Mouse (Mus musculus): ENCODE results near the gene Rln1. TPM values are rescaled to one million over a fixed set of nuclear protein-coding genes. Genes with fewer than 3 reads are reported as not detected.

Gene Rln1
- polyA plus RNA-seq, 1 experiment from 2014 or later, result 0.38 TPM

DNA sequence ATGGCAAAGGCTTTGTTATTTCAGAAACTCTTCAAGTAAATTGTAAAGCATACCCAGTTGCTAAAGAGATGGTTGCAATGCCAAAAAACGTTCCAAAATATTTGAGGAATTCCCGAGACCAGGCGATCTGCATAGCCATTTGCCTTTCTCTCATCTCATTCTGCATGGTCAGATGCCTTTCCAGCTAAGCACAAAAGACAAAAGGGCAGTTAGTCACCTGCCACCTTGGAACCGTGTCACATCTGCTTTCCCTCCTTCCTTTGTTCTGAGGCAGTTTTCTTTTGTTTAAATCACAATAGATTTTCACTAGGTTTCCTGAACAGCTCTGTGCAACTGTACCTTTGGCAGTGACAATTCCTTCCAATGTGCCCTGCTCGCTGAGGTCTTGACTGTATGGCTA lies 16.5 kb upstream of the Rln1 start:
- DNase-seq (ENCODE audit: low spot score), result no peak

DNA sequence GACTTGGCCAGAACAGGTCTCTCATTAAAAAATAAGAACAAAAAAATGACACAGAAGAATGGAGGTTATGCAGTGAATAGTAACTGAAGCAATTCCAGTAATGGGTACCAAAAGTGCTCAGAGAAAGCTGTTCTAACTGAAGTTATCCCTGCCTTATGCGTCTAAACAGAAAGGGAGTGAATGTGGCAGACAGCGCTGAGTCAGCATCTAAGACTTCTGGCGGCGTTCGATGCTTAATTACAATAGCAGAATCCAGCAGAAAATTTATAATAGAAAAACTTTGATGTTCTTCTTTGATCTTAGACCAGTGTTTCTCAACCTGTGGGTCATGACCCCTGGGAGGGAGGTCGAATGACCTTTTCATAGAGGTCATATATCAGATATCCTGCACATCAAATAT lies 11.2 kb upstream of the Rln1 start:
- Histone ChIP-seq H3K27ac (no peak overlapping the region), H3K4me3 (no peak overlapping the region), H3K36me3 (peaks cover 3% of the 10 kb centered on the region; the same call in 1 of the 2 replicates), H3K4me1 (no peaks in the 10 kb centered on the region), H3K9me3 (no peaks in the 10 kb centered on the region), H3K27me3 (ENCODE audit: insufficient read depth, poor library complexity, severe bottlenecking) (no peaks in the 10 kb centered on the region)
- DNase-seq (ENCODE audit: low spot score), result no peak
- WGBS, result 82% methylated on average over 6 of the region's 6 CpGs

More for the DNA sequence above, 16.5 kb upstream of the Rln1 start:
- no peak overlapping the region for H3K27ac ChIP-seq
- WGBS, result 69% methylated on average over 5 of the region's 5 CpGs
- no peak overlapping the region for H3K4me3 ChIP-seq
- no peaks in the 10 kb centered on the region for H3K9me3 ChIP-seq
- H3K4me1 ChIP-seq, result 0 out of 2 replicates have a peak, but pooled peaks cover 4% of the 10 kb centered on the region
- H3K36me3 ChIP-seq, result peaks cover 3% of the 10 kb centered on the region; the same call in 1 of the 2 replicates
- H3K27me3 ChIP-seq (ENCODE audit: insufficient read depth, poor library complexity, severe bottlenecking), result no peaks in the 10 kb centered on the region

DNA sequence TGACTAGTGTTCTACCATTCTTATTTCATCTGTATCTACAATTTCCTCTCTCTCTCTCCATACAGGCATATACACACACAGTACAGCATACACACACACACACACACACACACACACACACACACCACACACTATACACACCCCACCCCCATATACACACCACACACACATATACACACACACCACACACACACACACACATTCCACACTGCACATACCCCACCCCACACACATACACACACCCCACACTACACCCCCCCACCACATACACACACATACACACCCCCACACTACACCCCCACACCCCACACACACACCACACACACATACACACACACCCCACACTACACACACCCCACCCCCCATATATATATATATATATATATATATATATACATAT lies 10.4 kb upstream of the Rln1 start:
- Histone ChIP-seq H3K27ac (no peak overlapping the region), H3K4me3 (no peak overlapping the region), H3K27me3 (ENCODE audit: insufficient read depth, poor library complexity, severe bottlenecking) (no peaks in the 10 kb centered on the region), H3K9me3 (no peaks in the 10 kb centered on the region), H3K4me1 (no peaks in the 10 kb centered on the region), H3K36me3 (peaks cover 1% of the 10 kb centered on the region; the same call in 1 of the 2 replicates)
- DNase-seq (ENCODE audit: low spot score), result no peak

DNA sequence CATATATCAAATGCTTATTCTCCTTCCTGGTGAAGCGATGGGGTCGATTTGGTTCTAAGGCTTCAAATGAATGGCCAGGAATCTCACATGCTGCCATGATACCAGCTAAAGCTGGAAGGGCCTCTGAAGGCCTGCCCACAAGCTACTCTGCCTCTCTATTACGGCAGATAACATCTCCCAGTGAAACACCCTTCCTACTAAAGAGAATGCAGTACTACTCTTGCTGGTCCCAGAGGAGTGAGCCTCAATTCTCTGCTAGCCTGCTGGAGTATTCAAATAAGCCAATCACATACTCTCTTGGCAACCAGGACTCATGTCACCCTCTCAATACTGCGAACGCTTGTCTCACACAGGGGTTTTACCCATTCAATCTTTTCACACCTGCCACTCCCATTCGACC lies 7.8 kb upstream of the Rln1 start:
- no peaks in the 10 kb centered on the region for H3K4me1 ChIP-seq
- no peak for DNase-seq (ENCODE audit: low spot score)
- H3K4me3 ChIP-seq, result no peak overlapping the region
- H3K27me3 ChIP-seq (ENCODE audit: insufficient read depth, poor library complexity, severe bottlenecking), result no peaks in the 10 kb centered on the region
- 71% methylated on average over 6 of the region's 6 CpGs for WGBS
- no peaks in the 10 kb centered on the region for H3K9me3 ChIP-seq
- H3K27ac ChIP-seq, result no peak overlapping the region
- no peaks in the 10 kb centered on the region for H3K36me3 ChIP-seq

DNA sequence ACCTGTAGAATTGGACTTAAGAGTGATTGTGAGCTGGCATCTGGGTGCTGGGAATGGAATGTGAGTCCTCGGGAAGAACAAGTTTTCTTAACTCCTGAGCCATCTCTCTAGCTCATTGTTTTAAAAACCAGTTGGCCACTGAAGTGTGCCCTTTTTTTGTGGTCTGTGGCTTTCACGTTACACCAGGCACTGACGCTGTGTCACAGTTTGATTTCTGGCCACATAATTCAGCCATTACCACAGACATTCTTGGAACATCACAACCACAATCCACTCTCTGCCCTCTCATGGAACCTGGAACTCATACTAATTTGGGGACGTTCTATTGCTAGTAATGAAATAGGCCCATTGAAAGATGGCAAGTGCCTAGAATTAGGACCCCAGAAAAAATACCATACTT lies 6.6 kb upstream of the Rln1 start:
- Histone ChIP-seq H3K36me3 (no peaks in the 10 kb centered on the region), H3K4me1 (no peaks in the 10 kb centered on the region), H3K27ac (no peak overlapping the region), H3K9me3 (no peaks in the 10 kb centered on the region), H3K27me3 (ENCODE audit: insufficient read depth, poor library complexity, severe bottlenecking) (no peaks in the 10 kb centered on the region), H3K4me3 (no peak overlapping the region)
- DNase-seq (ENCODE audit: low spot score), result no peak
- 81% methylated on average over 4 of the region's 4 CpGs for WGBS

DNA sequence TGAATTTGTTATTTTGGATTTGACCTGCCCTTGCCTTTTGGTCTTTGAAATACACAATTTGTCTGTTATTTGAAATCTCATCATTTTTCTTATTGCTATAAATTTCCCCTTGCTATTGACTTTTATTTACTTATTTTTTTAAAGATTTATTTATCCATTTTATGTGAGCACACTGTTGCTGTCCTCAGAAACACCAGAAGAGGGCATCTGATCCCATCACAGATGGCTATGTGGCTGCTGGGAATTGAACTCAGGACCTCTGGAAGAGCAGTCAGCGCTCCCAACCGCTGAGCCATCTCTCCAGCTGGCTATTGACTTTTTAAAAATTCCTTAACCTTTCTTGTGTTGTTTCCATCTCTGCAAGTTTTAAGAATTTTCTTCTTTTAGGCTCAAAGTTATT lies 2.2 kb upstream of the Rln1 start:
- Histone ChIP-seq H3K36me3 (no peaks in the 10 kb centered on the region), H3K27ac (no peak overlapping the region), H3K4me3 (no peak overlapping the region), H3K9me3 (no peaks in the 10 kb centered on the region), H3K4me1 (peaks cover 8% of the 10 kb centered on the region), H3K27me3 (ENCODE audit: insufficient read depth, poor library complexity, severe bottlenecking) (peaks cover 3% of the 10 kb centered on the region; the same call in 1 of the 2 replicates)
- 74% methylated on average over 2 of the region's 2 CpGs for WGBS
- DNase-seq (ENCODE audit: low spot score), result no peak

DNA sequence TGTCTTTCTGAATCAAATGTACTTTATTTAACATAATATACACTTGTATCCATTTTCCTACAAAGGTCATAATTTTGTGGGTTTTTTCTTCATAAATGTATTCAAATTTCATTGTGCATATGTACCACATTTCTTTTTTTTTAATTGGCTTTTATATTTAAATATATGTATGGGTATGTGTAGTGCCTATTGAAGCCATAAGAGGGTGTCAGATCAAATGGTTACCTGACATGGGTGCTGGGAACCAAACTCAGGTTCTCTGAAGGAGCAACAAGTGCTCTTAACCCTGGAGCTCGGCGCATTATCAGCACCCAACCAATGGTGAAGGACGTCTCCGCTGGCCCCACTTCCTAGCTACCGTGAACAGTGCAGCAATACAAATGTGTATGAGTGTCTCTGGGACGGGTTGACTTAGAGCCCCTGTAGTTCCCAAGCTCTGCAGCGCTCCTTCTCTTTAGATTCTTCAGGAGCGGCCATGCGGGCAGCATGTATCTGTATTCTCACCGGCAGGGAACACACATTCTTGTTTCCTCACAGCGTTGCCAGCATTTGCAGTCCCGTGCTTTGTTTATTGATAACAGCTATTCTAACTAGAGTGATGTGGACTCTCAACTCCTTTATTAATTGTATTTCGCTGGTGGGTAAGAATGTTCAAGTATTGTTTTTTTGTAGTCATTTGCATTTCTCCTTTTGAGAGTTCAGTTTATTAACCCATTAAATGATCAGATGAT lies 7.5 kb downstream of the Rln1 start:
- Histone ChIP-seq H3K4me1 (0 out of 2 replicates have a peak, but pooled peaks cover 4% of the 10 kb centered on the region), H3K36me3 (no peaks in the 10 kb centered on the region), H3K4me3 (no peak overlapping the region), H3K9me3 (no peaks in the 10 kb centered on the region), H3K27me3 (ENCODE audit: insufficient read depth, poor library complexity, severe bottlenecking) (0 out of 2 replicates have a peak, but pooled peaks cover 4% of the 10 kb centered on the region), H3K27ac (no peak overlapping the region)
- no peak for DNase-seq (ENCODE audit: low spot score)
- WGBS, result 74% methylated on average over 13 of the region's 13 CpGs

DNA sequence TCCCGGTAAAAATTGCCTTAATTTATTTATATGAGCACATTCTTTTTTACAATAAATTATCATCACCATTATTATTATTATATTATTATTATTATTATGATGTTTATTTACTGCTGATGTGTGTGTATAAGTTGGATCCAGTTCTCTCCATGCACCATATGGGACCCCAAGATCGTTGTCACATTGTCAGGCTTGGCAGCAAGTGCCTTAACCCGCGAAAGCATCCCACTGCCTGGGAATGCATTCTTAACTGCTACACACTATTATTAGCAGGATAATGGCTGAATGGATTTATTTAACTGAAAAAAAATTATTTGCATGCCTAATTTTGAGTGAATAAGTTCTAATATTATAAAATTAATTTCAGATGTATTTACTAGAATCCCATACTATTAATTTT lies 8.1 kb downstream of the Rln1 start:
- H3K4me1 ChIP-seq, result 0 out of 2 replicates have a peak, but pooled peaks cover 4% of the 10 kb centered on the region
- H3K27ac ChIP-seq, result no peak overlapping the region
- WGBS, result 84% methylated on average over 4 of the region's 4 CpGs
- no peak overlapping the region for H3K4me3 ChIP-seq
- H3K36me3 ChIP-seq, result no peaks in the 10 kb centered on the region
- DNase-seq (ENCODE audit: low spot score), result no peak
- H3K9me3 ChIP-seq, result no peaks in the 10 kb centered on the region
- 0 out of 2 replicates have a peak, but pooled peaks cover 4% of the 10 kb centered on the region for H3K27me3 ChIP-seq (ENCODE audit: insufficient read depth, poor library complexity, severe bottlenecking)

DNA sequence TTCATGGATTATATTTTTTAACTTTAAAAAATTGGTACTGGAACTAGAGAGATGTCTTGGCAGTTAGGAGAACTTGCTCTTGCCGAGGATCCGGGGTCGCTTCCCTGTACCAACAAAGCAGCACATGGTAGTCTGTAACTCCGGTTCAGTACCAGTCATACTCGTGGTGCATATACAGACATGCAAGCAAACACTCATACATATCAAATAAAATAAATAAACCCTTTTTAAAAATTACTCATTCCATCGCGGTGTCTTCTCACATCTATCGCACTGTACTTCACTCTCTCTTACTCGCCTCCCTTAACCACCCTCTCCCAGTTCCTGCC lies 8.7 kb downstream of the Rln1 start:
- Histone ChIP-seq H3K36me3 (no peaks in the 10 kb centered on the region), H3K9me3 (no peaks in the 10 kb centered on the region), H3K27me3 (ENCODE audit: insufficient read depth, poor library complexity, severe bottlenecking) (0 out of 2 replicates have a peak, but pooled peaks cover 4% of the 10 kb centered on the region), H3K4me3 (peak overlapping the region; percentile 55), H3K27ac (peak overlapping the region; percentile 62; the same call in 1 of the 2 replicates), H3K4me1 (0 out of 2 replicates have a peak, but pooled peaks cover 4% of the 10 kb centered on the region)
- DNase-seq (ENCODE audit: low spot score), result no peak
- WGBS, result 61% methylated on average over 9 of the region's 9 CpGs

DNA sequence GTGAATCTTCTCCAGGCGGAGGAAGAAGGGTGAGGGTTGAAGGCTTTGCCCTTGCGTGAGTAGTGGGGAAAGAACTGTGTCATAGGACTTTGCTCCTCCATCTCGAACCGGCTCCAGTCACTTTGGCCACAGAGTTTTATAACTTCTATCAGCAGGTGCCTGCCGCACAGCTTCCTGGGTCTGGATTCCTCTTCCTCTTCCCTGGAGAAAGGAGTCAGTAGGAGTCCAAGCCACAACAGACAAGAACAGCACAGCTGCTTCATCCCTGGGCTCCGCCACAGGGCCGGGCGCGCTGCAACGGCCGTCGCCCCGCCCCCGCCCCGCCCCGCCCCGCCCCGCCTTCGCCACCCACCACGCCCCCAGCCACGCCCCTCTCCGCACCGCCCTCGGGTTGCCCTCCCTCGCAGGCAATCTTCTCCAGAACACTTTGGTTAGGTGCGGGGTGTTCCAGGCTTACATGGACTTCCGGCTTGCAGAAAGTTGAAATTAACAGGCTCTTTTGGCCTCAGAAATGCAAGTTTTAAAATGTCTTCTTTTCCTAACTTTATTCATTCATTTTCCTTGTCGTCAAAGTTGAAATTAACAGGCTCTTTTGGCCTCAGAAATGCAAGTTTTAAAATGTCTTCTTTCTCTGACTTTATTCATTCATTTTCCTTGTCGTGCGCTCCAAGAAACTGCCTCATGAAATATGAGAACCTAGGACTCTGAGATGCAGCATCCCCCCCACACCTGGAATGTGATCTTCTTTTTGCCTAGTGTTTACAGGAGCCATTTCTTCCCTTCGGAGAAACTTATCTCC lies 9.2 kb downstream of the Rln1 start, which contains the start of gene Insl6:
Insl6 (minus strand) TSS at position 304 of the 799 bp plus-strand sequence.
- no peaks in the 10 kb centered on the region for H3K36me3 ChIP-seq
- H3K4me1 ChIP-seq, result 0 out of 2 replicates have a peak, but pooled peaks cover 4% of the 10 kb centered on the region
- H3K27ac ChIP-seq, result peak within 1 kb of the TSS; percentile 62
- peak within 1 kb of the TSS; percentile 55 for H3K4me3 ChIP-seq
- WGBS, result 5% methylated on average over 29 of the region's 31 CpGs
- H3K27me3 ChIP-seq (ENCODE audit: insufficient read depth, poor library complexity, severe bottlenecking), result 0 out of 2 replicates have a peak, but pooled peaks cover 4% of the 10 kb centered on the region
- peak; percentile 93 for DNase-seq (ENCODE audit: low spot score)
- H3K9me3 ChIP-seq, result no peaks in the 10 kb centered on the region

DNA sequence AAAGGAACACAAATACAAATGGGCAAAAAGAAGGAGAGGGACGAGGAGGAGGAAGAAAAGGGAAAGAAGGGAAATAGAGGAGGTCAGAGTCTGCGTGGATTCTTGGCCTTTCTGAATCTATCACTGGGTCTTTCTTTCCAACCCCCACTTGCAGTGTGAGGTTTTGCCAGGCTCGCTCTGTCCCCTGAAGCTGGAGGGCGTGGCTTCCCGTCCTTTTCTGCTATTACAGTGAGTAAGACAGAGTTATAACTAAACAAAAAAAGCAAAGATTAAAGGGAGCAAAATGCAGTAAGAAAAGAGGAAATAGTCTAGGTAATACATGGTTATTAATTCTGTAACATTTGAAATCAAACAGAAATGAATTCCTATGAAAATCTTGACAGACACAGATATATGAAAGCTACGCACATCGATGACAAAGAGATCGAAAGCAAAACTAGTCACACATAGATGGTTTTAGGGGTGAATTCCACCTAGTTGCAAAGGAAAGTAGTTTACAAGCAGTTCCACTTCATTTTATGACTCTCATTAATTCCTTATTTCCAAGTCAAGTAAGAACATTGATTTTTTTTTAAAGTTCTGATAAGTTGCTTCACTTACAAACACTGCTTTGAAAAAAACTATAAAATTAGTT lies 10.9 kb downstream of the Rln1 start:
- no peaks in the 10 kb centered on the region for H3K36me3 ChIP-seq
- H3K9me3 ChIP-seq, result no peaks in the 10 kb centered on the region
- WGBS, result 73% methylated on average over 8 of the region's 8 CpGs
- H3K27me3 ChIP-seq (ENCODE audit: insufficient read depth, poor library complexity, severe bottlenecking), result 0 out of 2 replicates have a peak, but pooled peaks cover 4% of the 10 kb centered on the region
- 0 out of 2 replicates have a peak, but pooled peaks cover 4% of the 10 kb centered on the region for H3K4me1 ChIP-seq
- DNase-seq (ENCODE audit: low spot score), result no peak
- H3K4me3 ChIP-seq, result no peak overlapping the region
- no peak overlapping the region for H3K27ac ChIP-seq

DNA sequence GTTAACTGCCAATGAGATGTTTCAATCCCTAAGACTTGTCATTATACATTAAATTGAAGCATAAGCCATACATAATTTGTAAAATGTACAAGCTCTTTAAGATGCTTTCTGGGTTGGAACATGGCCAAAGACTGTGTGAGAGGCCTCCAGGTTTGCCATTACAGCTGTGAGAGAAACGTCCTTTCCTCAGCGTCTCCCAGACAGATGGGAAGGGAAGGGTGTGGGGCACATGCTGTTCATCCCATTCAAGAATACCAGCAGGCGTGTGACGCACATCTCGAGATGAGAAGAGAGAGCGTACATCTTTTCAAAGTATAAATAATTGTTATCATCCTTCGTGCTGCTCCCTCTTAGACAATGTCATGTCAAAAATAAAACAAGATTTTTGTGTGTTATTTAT lies 21.8 kb downstream of the Rln1 start:
- Histone ChIP-seq H3K4me3 (no peak overlapping the region), H3K9me3 (peaks cover 5% of the 10 kb centered on the region), H3K27ac (no peak overlapping the region), H3K27me3 (ENCODE audit: insufficient read depth, poor library complexity, severe bottlenecking) (no peaks in the 10 kb centered on the region), H3K36me3 (peaks cover 38% of the 10 kb centered on the region), H3K4me1 (no peaks in the 10 kb centered on the region)
- WGBS, result 79% methylated on average over 7 of the region's 7 CpGs
- DNase-seq (ENCODE audit: low spot score), result no peak

DNA sequence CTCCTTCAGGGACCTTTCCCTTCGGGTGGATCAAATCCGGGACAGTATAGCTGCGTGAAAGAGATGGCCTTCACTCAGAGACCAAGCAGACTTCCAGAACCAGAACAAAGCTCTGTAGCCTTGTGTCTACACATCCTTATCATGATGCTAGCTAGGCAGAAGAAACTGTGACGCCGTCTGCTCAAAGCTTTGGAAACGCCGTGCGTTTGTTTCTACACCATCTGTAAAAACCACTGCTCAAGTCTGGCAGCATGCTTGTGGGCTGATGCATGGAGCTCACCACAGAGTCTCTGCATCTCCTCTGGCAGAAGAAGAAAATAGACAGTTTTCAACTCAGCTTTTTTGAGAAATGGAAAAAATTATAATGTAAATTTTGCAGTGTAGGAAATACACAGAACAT lies 22.7 kb downstream of the Rln1 start:
- no peaks in the 10 kb centered on the region for H3K27me3 ChIP-seq (ENCODE audit: insufficient read depth, poor library complexity, severe bottlenecking)
- WGBS, result 87% methylated on average over 8 of the region's 8 CpGs
- H3K27ac ChIP-seq, result no peak overlapping the region
- no peak overlapping the region for H3K4me3 ChIP-seq
- H3K36me3 ChIP-seq, result peaks cover 38% of the 10 kb centered on the region
- DNase-seq (ENCODE audit: low spot score), result no peak
- no peaks in the 10 kb centered on the region for H3K4me1 ChIP-seq
- H3K9me3 ChIP-seq, result peaks cover 5% of the 10 kb centered on the region

Data from heart, embryonic 10.5 days (tissue).